Mouse (Mus musculus): ENCODE results near the gene Paqr8. TPM values are rescaled to one million over a fixed set of nuclear protein-coding genes. Genes with fewer than 3 reads are reported as not detected.

Gene Paqr8
- total RNA-seq (2021) = under 1 TPM; 0.36 to 0.73 TPM
- long read RNA-seq, experiment 1 = 0 reads
- long read RNA-seq, experiment 2, full-length matches to known transcripts = 1 of 1 reads
- long read RNA-seq, experiment 2, partial matches to known transcripts = 0 of 1 reads
- long read RNA-seq, experiment 2, other reads (novel, unspliced or antisense) = 0 of 1 reads

DNA sequence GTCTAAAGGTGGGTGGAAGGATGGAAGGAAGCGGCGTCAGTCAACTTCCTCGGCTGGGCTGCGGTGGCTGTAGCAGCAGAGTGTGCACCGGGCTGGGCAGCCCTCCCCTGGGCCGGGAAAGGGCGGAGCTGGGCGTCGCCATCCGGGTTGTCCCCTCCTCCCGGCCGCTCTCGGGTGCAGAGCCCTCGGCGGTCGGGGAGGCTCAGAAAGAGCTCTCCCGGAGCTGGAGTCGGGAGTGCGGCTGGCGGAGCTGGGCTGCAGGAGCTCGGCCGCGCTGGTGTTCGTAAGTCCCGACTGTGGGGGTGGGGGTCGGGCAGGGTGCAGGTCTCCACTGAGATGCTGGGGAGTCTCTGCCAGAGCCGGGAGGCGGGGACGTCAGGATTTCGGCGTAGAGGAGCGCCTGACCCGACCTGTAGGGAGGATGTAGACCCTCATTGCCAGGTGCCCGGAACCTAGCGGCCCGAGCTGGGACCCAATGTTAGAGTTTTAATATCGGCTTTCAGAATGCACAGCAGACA, at the start of gene Paqr8:
Paqr8 (plus strand) TSS at position 203 of the 518 bp plus-strand sequence.
- H3K27ac ChIP-seq = peak within 1 kb of the TSS; percentile 81
- intact Hi-C loops (cut with DNase I) = loop anchor here (5.0 kb wide), 2 partner anchors 68 to 278 kb away; partner anchors contain the start of gene Mcm3

DNA sequence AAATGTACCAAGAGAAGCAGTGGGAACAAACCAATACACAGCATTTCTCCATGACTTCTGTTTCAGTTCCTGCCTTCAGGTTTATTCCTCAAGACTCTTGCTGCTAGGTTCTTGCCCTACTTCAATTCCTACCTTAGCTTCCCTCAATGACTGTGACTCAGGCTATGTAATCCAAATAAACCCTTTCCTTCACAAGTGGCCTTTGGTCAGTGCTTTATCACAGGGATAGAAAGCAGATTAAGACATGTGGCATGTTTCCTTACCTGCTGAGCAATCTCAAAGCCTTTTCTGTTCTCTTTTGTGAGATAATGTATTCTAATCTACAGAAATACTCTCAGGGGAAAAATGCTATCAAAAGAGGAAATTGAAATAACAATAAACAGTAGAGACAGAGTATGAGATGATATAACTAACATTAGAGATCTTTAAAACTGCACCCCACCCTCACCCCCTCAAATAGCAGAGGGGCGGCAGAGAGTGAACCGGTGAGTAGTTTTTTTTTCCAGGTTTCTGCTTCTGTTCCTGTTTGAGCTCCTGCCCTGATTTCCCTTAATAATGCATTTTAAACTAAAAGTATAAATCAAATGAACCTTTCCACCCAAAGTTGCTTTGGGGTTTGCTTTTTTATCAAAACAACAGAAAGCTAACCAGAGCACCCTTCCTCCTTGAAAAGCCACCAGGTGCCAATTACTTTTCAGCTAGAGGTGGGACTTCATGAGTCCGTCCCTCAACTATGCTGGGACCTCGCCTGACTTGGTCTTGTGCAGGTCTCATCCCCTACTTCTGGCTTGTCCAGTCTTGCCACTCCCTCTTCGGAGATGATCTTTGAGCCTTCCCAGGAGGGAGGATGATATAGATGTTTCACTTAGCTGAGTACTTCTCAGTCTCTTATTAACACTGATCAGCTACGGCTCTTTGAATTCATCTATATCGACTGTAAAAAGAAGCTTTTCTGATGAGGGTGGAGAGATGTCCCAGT, 33.2 kb upstream of the Paqr8 start:
- intact Hi-C loops (cut with DNase I) = no loop called here
- TF ChIP-seq CTCF (IDR thresholded peaks at IDR 0.05) = no peak
- Histone ChIP-seq H3K4me3 (no peak overlapping the region), H3K27ac (no peak overlapping the region)
- no peak for DNase-seq

More for the DNA sequence above, at the start of gene Paqr8:
- TF ChIP-seq CTCF (IDR thresholded peaks at IDR 0.05) = peak; percentile 1; the same call in 1 of the 2 replicates
- peak; percentile 91 for DNase-seq
- peak within 1 kb of the TSS; percentile 87 for H3K4me3 ChIP-seq

DNA sequence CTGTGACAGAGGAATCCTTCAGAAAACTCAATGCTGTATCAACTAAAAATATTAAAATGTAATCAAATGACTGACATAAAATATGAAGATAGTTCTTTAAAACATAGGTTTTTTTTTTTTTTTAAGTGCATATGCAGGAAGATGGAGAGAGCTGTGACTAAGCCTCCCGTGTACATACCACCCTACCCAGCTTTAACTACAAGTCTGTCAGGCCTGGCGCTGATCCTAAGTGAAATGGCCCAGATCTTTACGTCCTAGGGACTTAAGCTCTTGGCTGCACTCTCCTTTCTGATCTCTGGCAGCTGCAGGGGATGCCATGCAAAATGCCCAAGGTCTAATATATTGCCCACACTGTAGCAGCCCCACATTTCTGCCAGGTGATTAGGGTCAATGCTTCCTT, 29.6 kb upstream of the Paqr8 start:
- DNase-seq = no peak
- intact Hi-C loops (cut with DNase I) = no loop called here
- Histone ChIP-seq H3K27ac (no peak overlapping the region), H3K4me3 (no peak overlapping the region)
- TF ChIP-seq CTCF (IDR thresholded peaks at IDR 0.05) = no peak

DNA sequence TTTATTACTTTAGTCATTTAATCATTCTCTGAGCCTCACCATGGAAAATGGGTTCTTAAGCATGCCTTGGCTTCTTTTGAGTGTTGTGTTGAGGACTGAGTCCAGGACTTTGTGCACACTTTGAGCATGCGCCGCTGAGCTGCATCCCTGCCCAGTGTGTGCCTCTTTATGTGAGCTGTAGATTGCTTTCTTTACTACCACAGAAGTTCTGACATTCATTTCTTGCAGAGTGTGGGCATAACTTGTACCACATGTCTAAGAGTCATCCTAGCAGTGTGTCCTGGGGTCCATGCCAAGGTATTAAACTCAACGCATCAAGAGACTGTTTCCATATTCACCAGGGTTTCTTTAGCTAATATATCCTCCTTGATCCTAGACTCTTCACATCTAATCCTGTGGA, 28.5 kb upstream of the Paqr8 start:
- no peak for TF ChIP-seq CTCF (IDR thresholded peaks at IDR 0.05)
- H3K4me3 ChIP-seq = no peak overlapping the region
- no peak overlapping the region for H3K27ac ChIP-seq
- intact Hi-C loops (cut with DNase I) = no loop called here
- DNase-seq = no peak

DNA sequence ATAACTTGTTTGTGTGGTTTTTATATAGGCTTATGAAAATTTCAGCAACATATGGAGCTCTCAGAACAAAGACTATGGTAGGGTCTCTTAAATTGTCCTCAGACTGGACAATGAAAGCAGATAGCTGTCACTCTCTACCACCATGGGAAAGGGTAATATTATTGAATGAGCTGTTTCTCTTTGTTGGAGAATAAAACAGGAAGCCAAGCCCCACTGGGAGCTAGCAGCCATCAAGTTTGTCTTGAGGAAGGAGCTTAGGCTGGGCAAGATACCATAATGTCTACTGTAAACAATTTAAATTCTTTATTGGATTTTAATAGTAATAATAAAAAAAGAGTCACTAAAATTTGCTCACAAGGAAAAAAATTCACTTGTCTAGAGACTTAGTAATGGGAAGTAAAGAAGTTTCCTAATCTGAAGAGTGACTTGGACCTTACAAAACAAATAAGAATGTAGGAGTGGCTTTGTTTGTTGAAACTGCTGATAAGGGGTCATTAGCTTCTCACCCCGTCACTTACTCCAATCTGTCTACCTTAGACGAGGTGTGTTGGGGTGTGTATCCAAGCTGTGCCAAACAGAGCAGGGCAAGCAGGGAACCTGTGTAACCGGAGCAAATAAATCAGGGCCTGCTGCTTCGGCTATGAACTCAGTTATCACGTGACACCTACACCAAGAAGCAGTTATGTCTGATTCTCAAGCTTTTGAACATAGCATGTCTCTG, 26.8 kb upstream of the Paqr8 start:
- TF ChIP-seq CTCF (IDR thresholded peaks at IDR 0.05) = no peak

DNA sequence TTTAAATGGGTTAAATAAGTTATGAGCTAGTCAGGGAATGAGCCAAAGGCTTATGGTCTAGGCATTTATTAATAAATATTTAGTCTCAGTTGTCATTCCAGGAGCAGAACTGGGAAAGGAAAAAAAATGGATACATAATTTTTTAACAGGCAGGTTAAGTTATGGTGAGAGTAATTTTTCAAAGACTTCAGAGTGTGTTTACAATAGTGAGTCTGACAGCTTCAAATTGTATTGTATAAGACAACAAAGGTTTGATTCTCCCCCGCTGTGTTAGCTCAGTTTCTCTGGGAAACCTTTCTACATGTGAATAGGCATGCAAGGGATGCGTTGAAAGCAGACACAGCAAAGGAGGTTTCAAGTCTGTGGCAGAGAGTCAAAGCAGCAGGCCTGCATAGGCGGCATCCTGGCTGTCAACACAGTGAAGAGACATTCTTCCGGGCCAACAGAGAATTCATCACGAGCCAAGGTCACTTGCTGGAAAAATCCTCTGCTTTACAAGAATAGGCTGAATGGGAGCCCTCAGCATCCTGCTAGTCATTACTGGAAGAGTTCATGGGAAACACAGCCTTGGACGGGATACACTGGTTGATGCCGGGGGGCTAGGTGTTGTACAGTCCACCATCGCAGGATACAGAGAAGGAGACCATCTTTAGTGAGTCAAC, 23.0 kb upstream of the Paqr8 start:
- intact Hi-C loops (cut with DNase I) = no loop called here
- DNase-seq = no peak
- TF ChIP-seq CTCF (IDR thresholded peaks at IDR 0.05) = no peak
- Histone ChIP-seq H3K27ac (no peak overlapping the region), H3K4me3 (no peak overlapping the region)

More for the DNA sequence above, 26.8 kb upstream of the Paqr8 start:
- intact Hi-C loops (cut with DNase I) = no loop called here
- no peak for DNase-seq
- no peak overlapping the region for H3K27ac ChIP-seq
- H3K4me3 ChIP-seq = no peak overlapping the region

DNA sequence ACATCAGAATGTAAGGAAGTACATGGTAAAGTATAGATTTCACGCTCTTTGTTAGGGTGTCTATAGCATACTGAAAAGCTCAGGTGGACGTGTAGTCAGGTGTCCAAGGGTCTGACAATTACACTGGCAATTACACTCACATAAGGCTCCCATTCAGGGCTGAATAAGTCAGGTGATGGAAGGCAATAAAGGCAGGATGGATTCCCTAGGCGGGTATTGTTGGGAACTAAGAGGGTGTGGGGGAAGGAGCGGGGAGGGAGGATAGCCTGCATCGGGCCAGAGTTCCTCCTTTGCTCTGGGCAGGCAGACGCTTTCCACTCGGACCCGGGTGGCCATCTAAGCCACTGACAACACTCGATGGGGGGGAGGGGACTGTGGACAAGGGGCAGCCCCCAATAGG, 22.4 kb upstream of the Paqr8 start:
- TF ChIP-seq CTCF (IDR thresholded peaks at IDR 0.05) = no peak
- H3K4me3 ChIP-seq = no peak overlapping the region
- H3K27ac ChIP-seq = no peak overlapping the region
- DNase-seq = no peak
- intact Hi-C loops (cut with DNase I) = no loop called here

DNA sequence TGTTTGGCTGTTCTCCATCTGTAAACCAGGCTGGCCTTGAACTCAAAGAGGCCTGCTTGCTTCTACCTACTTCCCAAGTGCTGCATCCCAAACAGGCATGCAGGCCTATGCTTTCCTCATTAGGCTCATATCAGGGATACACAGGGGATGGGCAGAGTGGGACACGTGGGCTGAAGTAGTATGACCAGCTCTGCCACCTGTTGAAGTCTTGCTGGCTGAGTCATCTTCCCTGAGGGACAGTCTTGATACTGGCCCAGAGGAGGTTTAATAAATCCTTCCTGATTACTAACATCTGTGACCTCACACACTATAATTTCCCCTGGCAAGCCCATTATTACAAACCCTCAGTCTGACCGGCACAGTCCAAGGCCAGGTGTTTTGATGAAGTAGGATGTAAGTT, 19.5 kb upstream of the Paqr8 start:
- no peak overlapping the region for H3K27ac ChIP-seq
- intact Hi-C loops (cut with DNase I) = no loop called here
- no peak overlapping the region for H3K4me3 ChIP-seq
- DNase-seq = no peak
- no peak for TF ChIP-seq CTCF (IDR thresholded peaks at IDR 0.05)

DNA sequence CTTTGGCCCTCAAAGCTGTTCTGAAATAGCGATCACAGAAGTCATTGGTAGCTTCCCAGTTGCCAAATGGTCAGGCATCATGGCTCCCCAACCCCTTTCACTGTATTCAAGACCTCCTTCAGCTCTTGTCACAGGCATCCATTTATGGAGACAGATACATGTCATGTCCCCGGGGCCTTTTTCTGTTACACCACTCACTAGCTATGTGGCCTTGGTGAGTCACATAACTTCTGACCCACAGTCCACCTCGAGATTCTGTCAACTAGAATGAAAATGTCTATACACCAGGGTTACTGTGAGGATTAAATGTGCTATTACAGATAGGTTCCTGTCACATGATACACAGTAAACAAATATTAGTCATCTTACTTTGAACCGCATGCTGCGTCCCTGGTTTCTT, 17.9 kb upstream of the Paqr8 start:
- no peak for DNase-seq
- intact Hi-C loops (cut with DNase I) = no loop called here
- TF ChIP-seq CTCF (IDR thresholded peaks at IDR 0.05) = no peak
- Histone ChIP-seq H3K27ac (no peak overlapping the region), H3K4me3 (no peak overlapping the region)

DNA sequence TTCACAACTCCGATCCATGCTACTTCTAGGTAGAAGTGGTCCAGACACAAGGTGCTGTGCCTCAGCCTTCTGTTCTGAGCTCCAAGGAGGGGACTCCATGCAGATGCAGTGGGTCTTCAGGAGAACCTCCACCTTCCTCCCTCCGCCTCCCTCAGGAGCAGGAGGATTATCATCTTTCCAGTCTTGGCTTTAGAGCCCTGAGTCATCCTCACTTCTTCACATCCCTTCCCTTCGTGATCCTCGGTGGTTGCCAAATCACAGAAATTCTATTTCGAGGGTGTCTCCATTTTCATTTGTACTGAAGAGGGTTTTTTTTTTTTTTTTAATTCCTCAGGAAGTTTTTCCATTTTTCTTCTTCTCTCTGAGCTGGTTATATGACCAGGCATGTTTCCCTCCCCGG, 16.3 kb upstream of the Paqr8 start:
- TF ChIP-seq CTCF (IDR thresholded peaks at IDR 0.05) = no peak
- H3K27ac ChIP-seq = no peak overlapping the region
- intact Hi-C loops (cut with DNase I) = no loop called here
- H3K4me3 ChIP-seq = no peak overlapping the region
- DNase-seq = no peak

DNA sequence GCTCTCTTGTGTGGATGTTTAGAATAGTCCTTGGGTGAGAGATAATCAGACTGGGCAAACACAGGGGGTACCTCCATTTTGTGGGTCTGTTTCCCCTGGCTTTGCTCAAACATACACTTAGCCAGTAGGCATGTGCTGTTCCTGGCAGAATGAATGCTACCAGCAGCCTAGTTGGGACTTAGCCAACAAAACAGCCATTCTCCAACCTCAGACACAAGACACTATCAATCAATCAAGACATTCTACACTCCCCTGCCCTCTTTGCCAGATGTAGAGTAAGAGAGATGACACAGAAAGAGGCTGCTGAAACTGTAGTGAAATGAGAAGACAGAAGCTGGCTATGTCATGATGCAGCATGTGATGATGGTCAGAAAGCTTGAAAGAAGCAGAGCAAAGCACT, 13.1 kb upstream of the Paqr8 start:
- Histone ChIP-seq H3K27ac (no peak overlapping the region), H3K4me3 (no peak overlapping the region)
- DNase-seq = no peak
- intact Hi-C loops (cut with DNase I) = no loop called here
- TF ChIP-seq CTCF (IDR thresholded peaks at IDR 0.05) = no peak

DNA sequence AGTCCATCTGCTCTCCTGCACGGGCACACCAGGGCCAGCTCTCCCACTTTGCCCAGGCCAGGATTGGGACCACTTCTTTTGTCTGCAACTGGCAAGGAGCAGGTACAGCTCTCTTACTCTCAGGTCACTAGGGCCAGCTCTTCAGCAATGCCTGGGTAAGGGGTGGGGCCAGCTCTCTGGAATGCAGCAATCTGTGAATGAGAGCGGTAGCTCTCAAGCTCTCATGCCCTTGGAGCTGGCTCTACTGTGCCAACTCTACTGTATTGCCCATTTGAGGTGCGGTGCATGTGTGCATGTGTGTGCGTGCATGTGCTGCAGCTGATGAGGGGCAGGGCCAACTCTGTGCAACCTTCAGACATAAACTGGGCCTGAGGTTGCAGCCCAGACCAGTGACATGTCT, 11.0 kb upstream of the Paqr8 start:
- intact Hi-C loops (cut with DNase I) = no loop called here
- Histone ChIP-seq H3K27ac (no peak overlapping the region), H3K4me3 (no peak overlapping the region)
- no peak for TF ChIP-seq CTCF (IDR thresholded peaks at IDR 0.05)
- no peak for DNase-seq
